In genomic region chr9:47077416-47077815, GRCm38 (mm10) we compare ENCODE assay signal across 19 mouse cellular contexts.
A peak's percentile ranks its signal among the peaks of the same experiment; 100 is the strongest.
DNase-seq lines count a peak whose midpoint lies in the region; ATAC-seq and TF ChIP-seq lines count a peak whose summit lies in the region.
"Had no signal": no experiment of that assay in that cellular context is flagged by ENCODE, and none has a peak within 500 bp of the region (broad histone marks: within the 10 kb centered on the region; RNA-seq: fewer than 3 reads in every experiment).

No protein-coding gene starts in this region.

- no peak for ATAC-seq in hindbrain, embryonic 13.5 days (ENCODE audit: low FRiP score)
- ATAC-seq in hindbrain, embryonic 14.5 days (ENCODE audit: low FRiP score), result no peak
- no peak for ATAC-seq in midbrain, embryonic 11.5 days (ENCODE audit: low FRiP score)
- ATAC-seq in midbrain, embryonic 14.5 days (ENCODE audit: low FRiP score, low TSS enrichment), result no peak
- peak; percentile 86 for ATAC-seq in intestine, embryonic 15.5 days
- peak; percentile 84 for ATAC-seq in stomach, postnatal 0 days (ENCODE audit: low FRiP score, low TSS enrichment)
- ATAC-seq: forebrain, embryonic 15.5 days; inflammation-experienced regulatory T-cells, adult 6 months; lung, postnatal 0 days had no signal

- H3K9me3 ChIP-seq in hindbrain, embryonic 13.5 days, result peaks cover 4% of the 10 kb centered on the region; the same call in 1 of the 2 replicates
- H3K9me3 ChIP-seq in hindbrain, embryonic 14.5 days (ENCODE audit: control insufficient read depth, low read length), result no peaks in the 10 kb centered on the region
- H3K9me3 ChIP-seq in midbrain, embryonic 11.5 days (ENCODE audit: control insufficient read depth, low read length), result no peaks in the 10 kb centered on the region
- H3K9me3 ChIP-seq in midbrain, embryonic 14.5 days (ENCODE audit: control insufficient read depth, low read length), result 0 out of 2 replicates have a peak, but pooled peaks cover under 1% of the 10 kb centered on the region
- no peaks in the 10 kb centered on the region for H3K9me3 ChIP-seq in intestine, embryonic 15.5 days
- H3K9me3 ChIP-seq in stomach, postnatal 0 days (ENCODE audit: control insufficient read depth, low read length), result no peaks in the 10 kb centered on the region
- H3K9me3 ChIP-seq: forebrain, embryonic 15.5 days; limb, embryonic 12.5 days; liver, embryonic 15.5 days had no signal

- WGBS in hindbrain, embryonic 13.5 days, result 40% methylated on average over 2 of the region's 2 CpGs
- 35% methylated on average over 2 of the region's 2 CpGs for WGBS in hindbrain, embryonic 14.5 days
- 24% methylated on average over 2 of the region's 2 CpGs for WGBS in midbrain, embryonic 11.5 days
- WGBS in midbrain, embryonic 14.5 days, result 28% methylated on average over 2 of the region's 2 CpGs
- 30% methylated on average over 2 of the region's 2 CpGs for WGBS in intestine, embryonic 15.5 days
- WGBS in stomach, postnatal 0 days, result 33% methylated on average over 2 of the region's 2 CpGs

- TF ChIP-seq EP300 in stomach, postnatal 0 days (optimal IDR thresholded peaks at IDR 0.05), result no peak

- peaks cover 23% of the 10 kb centered on the region for H3K4me1 ChIP-seq in hindbrain, embryonic 13.5 days (replicated peaks)
- peaks cover 6% of the 10 kb centered on the region; the same call in 1 of the 2 replicates for H3K4me1 ChIP-seq in hindbrain, embryonic 14.5 days (replicated peaks; ENCODE audit: control insufficient read depth, insufficient read depth, low read length)
- H3K4me1 ChIP-seq in midbrain, embryonic 11.5 days (ENCODE audit: control insufficient read depth, insufficient read depth, low read length), result peaks cover 10% of the 10 kb centered on the region; the same call in 1 of the 2 replicates
- peaks cover 17% of the 10 kb centered on the region for H3K4me1 ChIP-seq in midbrain, embryonic 14.5 days (ENCODE audit: control insufficient read depth, insufficient read depth, low read length)
- H3K4me1 ChIP-seq in intestine, embryonic 15.5 days (replicated peaks), result no peaks in the 10 kb centered on the region
- 0 out of 2 replicates have a peak, but pooled peaks cover 2% of the 10 kb centered on the region for H3K4me1 ChIP-seq in stomach, postnatal 0 days (replicated peaks; ENCODE audit: control insufficient read depth, insufficient read depth)
- H3K4me1 ChIP-seq: liver, embryonic 15.5 days had no signal

- no peak overlapping the region for H3K9ac ChIP-seq in hindbrain, embryonic 13.5 days
- no peak overlapping the region for H3K9ac ChIP-seq in hindbrain, embryonic 14.5 days
- H3K9ac ChIP-seq in midbrain, embryonic 11.5 days (ENCODE audit: low read length), result no peak overlapping the region
- H3K9ac ChIP-seq in midbrain, embryonic 14.5 days (replicated peaks; ENCODE audit: low read length), result no peak overlapping the region
- H3K9ac ChIP-seq in intestine, embryonic 15.5 days, result no peak overlapping the region
- no peak overlapping the region for H3K9ac ChIP-seq in stomach, postnatal 0 days (ENCODE audit: low read length)
- H3K9ac ChIP-seq: forebrain, embryonic 15.5 days; limb, embryonic 12.5 days; liver, embryonic 15.5 days had no signal

- H3K27ac ChIP-seq in hindbrain, embryonic 13.5 days, result 0 out of 2 replicates have a peak overlapping the region, but pooled peaks have one; percentile 3
- no peak overlapping the region for H3K27ac ChIP-seq in hindbrain, embryonic 14.5 days
- no peak overlapping the region for H3K27ac ChIP-seq in midbrain, embryonic 11.5 days (ENCODE audit: low read depth, low read length)
- H3K27ac ChIP-seq in midbrain, embryonic 14.5 days (replicated peaks; ENCODE audit: low read depth, low read length), result no peak overlapping the region
- H3K27ac ChIP-seq in intestine, embryonic 15.5 days, result no peak overlapping the region
- peak overlapping the region; percentile 35; the same call in 1 of the 2 replicates for H3K27ac ChIP-seq in stomach, postnatal 0 days (replicated peaks)
- H3K27ac ChIP-seq: forebrain, embryonic 15.5 days; left cerebral cortex, adult 2 months; limb, embryonic 12.5 days; liver, embryonic 15.5 days had no signal

- no peak overlapping the region for H3K4me3 ChIP-seq in hindbrain, embryonic 13.5 days
- H3K4me3 ChIP-seq in hindbrain, embryonic 14.5 days (replicated peaks; ENCODE audit: low read length), result no peak overlapping the region
- H3K4me3 ChIP-seq in midbrain, embryonic 11.5 days (ENCODE audit: low read depth, low read length), result no peak overlapping the region
- no peak overlapping the region for H3K4me3 ChIP-seq in midbrain, embryonic 14.5 days (replicated peaks; ENCODE audit: low read depth, low read length)
- H3K4me3 ChIP-seq in intestine, embryonic 15.5 days (replicated peaks), result no peak overlapping the region
- H3K4me3 ChIP-seq in stomach, postnatal 0 days (ENCODE audit: low read depth, low read length), result no peak overlapping the region
- H3K4me3 ChIP-seq: forebrain, embryonic 15.5 days; left cerebral cortex, adult 2 months; limb, embryonic 12.5 days; liver, embryonic 15.5 days had no signal

- H3K36me3 ChIP-seq in hindbrain, embryonic 13.5 days, result no peaks in the 10 kb centered on the region
- H3K36me3 ChIP-seq in hindbrain, embryonic 14.5 days (replicated peaks; ENCODE audit: control insufficient read depth, insufficient read depth), result no peaks in the 10 kb centered on the region
- no peaks in the 10 kb centered on the region for H3K36me3 ChIP-seq in midbrain, embryonic 11.5 days (ENCODE audit: control insufficient read depth, insufficient read depth, low read length)
- H3K36me3 ChIP-seq in midbrain, embryonic 14.5 days (ENCODE audit: control insufficient read depth, insufficient read depth, low read length), result no peaks in the 10 kb centered on the region
- H3K36me3 ChIP-seq in intestine, embryonic 15.5 days, result no peaks in the 10 kb centered on the region
- no peaks in the 10 kb centered on the region for H3K36me3 ChIP-seq in stomach, postnatal 0 days (ENCODE audit: control insufficient read depth, insufficient read depth, low read length)
- H3K36me3 ChIP-seq: forebrain, embryonic 15.5 days; G1E; limb, embryonic 12.5 days; liver, embryonic 15.5 days had no signal

- no peak overlapping the region for H3K4me2 ChIP-seq in hindbrain, embryonic 13.5 days
- no peak overlapping the region for H3K4me2 ChIP-seq in hindbrain, embryonic 14.5 days (replicated peaks)
- H3K4me2 ChIP-seq in midbrain, embryonic 11.5 days, result no peak overlapping the region
- H3K4me2 ChIP-seq in midbrain, embryonic 14.5 days (ENCODE audit: low read length), result no peak overlapping the region
- H3K4me2 ChIP-seq in intestine, embryonic 15.5 days (replicated peaks), result no peak overlapping the region; the same call in 1 of the 2 replicates
- H3K4me2 ChIP-seq in stomach, postnatal 0 days (replicated peaks; ENCODE audit: low read depth), result no peak overlapping the region
- H3K4me2 ChIP-seq: forebrain, embryonic 15.5 days; limb, embryonic 12.5 days; liver, embryonic 15.5 days had no signal

- no peak for DNase-seq in hindbrain, embryonic 14.5 days (ENCODE audit: low spot score)
- DNase-seq in midbrain, embryonic 11.5 days (ENCODE audit: low spot score, missing footprints), result peak; percentile 73
- no peak for DNase-seq in midbrain, embryonic 14.5 days
- DNase-seq in stomach, postnatal 0 days (ENCODE audit: low spot score), result peak; percentile 52
- DNase-seq in heart, postnatal 36 days, result no peak
- DNase-seq: cerebellum, adult 8-10 months; gastrocnemius, postnatal 36 days; heart, postnatal 14 days; right cerebral cortex, postnatal 4 days; thymus, adult 18-20 months had no signal

- intact Hi-C loops in heart, postnatal 36 days (cut with DNase I), result no loop called here

- no peak for TF ChIP-seq CTCF in stomach, postnatal 0 days (IDR thresholded peaks at IDR 0.05; ENCODE audit: low read depth)

- no peaks in the 10 kb centered on the region; the same call in 1 of the 2 replicates for H3K27me3 ChIP-seq in hindbrain, embryonic 13.5 days
- H3K27me3 ChIP-seq in hindbrain, embryonic 14.5 days (ENCODE audit: control insufficient read depth, insufficient read depth, low read length), result no peaks in the 10 kb centered on the region
- H3K27me3 ChIP-seq in midbrain, embryonic 11.5 days (ENCODE audit: control insufficient read depth, insufficient read depth, low read length), result peaks cover 2% of the 10 kb centered on the region; the same call in 1 of the 2 replicates
- H3K27me3 ChIP-seq in midbrain, embryonic 14.5 days (ENCODE audit: control insufficient read depth, insufficient read depth, low read length), result no peaks in the 10 kb centered on the region
- no peaks in the 10 kb centered on the region for H3K27me3 ChIP-seq in intestine, embryonic 15.5 days (replicated peaks)
- H3K27me3 ChIP-seq in stomach, postnatal 0 days (ENCODE audit: control insufficient read depth, insufficient read depth, low read length), result no peaks in the 10 kb centered on the region
- H3K27me3 ChIP-seq: forebrain, embryonic 15.5 days; liver, embryonic 15.5 days had no signal

Comparison
In these comparisons a context has a peak if more than half of its experiments do, and no peak if none do; other contexts are left out.
1. H3K27ac ChIP-seq: peak in hindbrain, embryonic 13.5 days (single experiment) and stomach, postnatal 0 days (single experiment); none in hindbrain, embryonic 14.5 days (single experiment), midbrain, embryonic 11.5 days (single experiment), midbrain, embryonic 14.5 days (single experiment) and intestine, embryonic 15.5 days (single experiment).
2. DNase-seq: peak in midbrain, embryonic 11.5 days (single experiment) and stomach, postnatal 0 days (single experiment); none in hindbrain, embryonic 14.5 days (single experiment), midbrain, embryonic 14.5 days (single experiment) and heart, postnatal 36 days (0 of 2).
3. ATAC-seq: peak in intestine, embryonic 15.5 days (single experiment) and stomach, postnatal 0 days (single experiment); none in hindbrain, embryonic 13.5 days (single experiment), hindbrain, embryonic 14.5 days (single experiment), midbrain, embryonic 11.5 days (single experiment) and midbrain, embryonic 14.5 days (single experiment).